Mouse (Mus musculus): Measurements from ENCODE around the gene Prss40. TPM values are rescaled to one million over a fixed set of nuclear protein-coding genes. Genes with fewer than 3 reads are reported as not detected.
A peak's percentile ranks its signal among the peaks of the same experiment; 100 is the strongest.

Prss40 gene
- polyA plus RNA-seq, 2 experiments, result not detected

DNA sequence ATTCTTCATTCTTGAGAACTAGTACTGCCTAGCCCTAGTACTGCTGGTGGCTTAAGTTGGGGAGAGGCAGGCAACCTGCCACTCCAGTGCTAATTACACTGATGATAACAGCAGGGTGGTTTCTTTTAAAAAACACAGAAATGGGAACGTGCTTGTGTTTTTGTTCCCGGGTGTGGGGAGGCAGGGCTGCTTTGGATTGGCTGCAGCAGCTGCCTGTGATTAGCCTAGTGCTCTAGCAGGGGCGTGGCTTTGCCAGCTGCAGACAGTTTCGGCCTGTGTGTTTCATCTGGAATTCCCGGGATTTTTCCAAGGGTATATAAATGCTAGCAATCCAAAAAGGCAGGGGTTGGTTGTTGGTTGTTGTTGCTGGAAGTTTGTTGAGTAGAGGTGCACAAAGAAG, 44.1 kb downstream of the Prss40 start:
- H3K4me1 ChIP-seq (ENCODE audit: control insufficient read depth, insufficient read depth, low read length), result no peaks in the 10 kb centered on the region
- peak; percentile 4 for DNase-seq (ENCODE audit: low spot score)
- no peak overlapping the region for H3K4me2 ChIP-seq (replicated peaks; ENCODE audit: low read depth, low read length, severe bottlenecking)
- 20% methylated on average over 5 of the region's 5 CpGs for WGBS
- 0 out of 2 replicates have a peak, but pooled peaks cover 3% of the 10 kb centered on the region for H3K9me3 ChIP-seq (ENCODE audit: control insufficient read depth, low read length)
- H3K4me3 ChIP-seq (replicated peaks; ENCODE audit: low read length), result no peak overlapping the region
- no peak overlapping the region for H3K27ac ChIP-seq (replicated peaks; ENCODE audit: low read depth, low read length)
- no peaks in the 10 kb centered on the region for H3K36me3 ChIP-seq (ENCODE audit: control insufficient read depth, insufficient read depth, low read length)
- no peak for ATAC-seq (ENCODE audit: low FRiP score, low read depth)
- H3K27me3 ChIP-seq (ENCODE audit: control insufficient read depth, insufficient read depth, low read length), result no peaks in the 10 kb centered on the region
- no peak for TF ChIP-seq POLR2A (IDR thresholded peaks at IDR 0.05; ENCODE audit: borderline replicate concordance, extremely low read depth, insufficient read depth, insufficient read length)
- H3K9ac ChIP-seq (ENCODE audit: low read depth, low read length, severe bottlenecking), result no peak overlapping the region

DNA sequence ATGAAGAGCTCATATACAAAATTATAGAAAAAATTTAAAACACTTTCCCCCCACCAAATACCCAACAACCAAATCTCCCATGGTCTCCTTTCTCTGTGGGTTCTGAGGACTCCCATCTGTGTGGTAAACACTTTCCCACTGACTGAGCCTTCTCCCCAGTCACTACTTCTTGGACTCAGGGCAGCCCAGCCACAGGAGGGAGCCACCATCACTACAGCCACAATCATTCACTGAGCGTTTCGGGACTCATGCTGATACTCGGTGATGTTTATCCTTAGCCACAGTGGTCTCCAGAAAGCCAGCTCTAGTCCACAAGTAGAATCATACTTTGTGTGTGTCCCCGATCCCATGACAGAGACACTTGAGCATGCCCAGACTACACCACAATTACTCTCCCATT, 47.7 kb downstream of the Prss40 start:
- no peak overlapping the region for H3K9ac ChIP-seq (ENCODE audit: low read depth, low read length, severe bottlenecking)
- no peaks in the 10 kb centered on the region for H3K27me3 ChIP-seq (ENCODE audit: control insufficient read depth, insufficient read depth, low read length)
- no peak overlapping the region for H3K4me2 ChIP-seq (replicated peaks; ENCODE audit: low read depth, low read length, severe bottlenecking)
- TF ChIP-seq POLR2A (IDR thresholded peaks at IDR 0.05; ENCODE audit: borderline replicate concordance, extremely low read depth, insufficient read depth, insufficient read length), result no peak
- H3K4me3 ChIP-seq (replicated peaks; ENCODE audit: low read length), result no peak overlapping the region
- no peak overlapping the region for H3K27ac ChIP-seq (replicated peaks; ENCODE audit: low read depth, low read length)
- H3K36me3 ChIP-seq (ENCODE audit: control insufficient read depth, insufficient read depth, low read length), result no peaks in the 10 kb centered on the region
- H3K4me1 ChIP-seq (ENCODE audit: control insufficient read depth, insufficient read depth, low read length), result peaks cover 4% of the 10 kb centered on the region; the same call in 1 of the 2 replicates
- ATAC-seq (ENCODE audit: low FRiP score, low read depth), result no peak
- 75% methylated on average over 4 of the region's 4 CpGs for WGBS
- no peak for DNase-seq (ENCODE audit: low spot score)
- 0 out of 2 replicates have a peak, but pooled peaks cover 3% of the 10 kb centered on the region for H3K9me3 ChIP-seq (ENCODE audit: control insufficient read depth, low read length)

DNA sequence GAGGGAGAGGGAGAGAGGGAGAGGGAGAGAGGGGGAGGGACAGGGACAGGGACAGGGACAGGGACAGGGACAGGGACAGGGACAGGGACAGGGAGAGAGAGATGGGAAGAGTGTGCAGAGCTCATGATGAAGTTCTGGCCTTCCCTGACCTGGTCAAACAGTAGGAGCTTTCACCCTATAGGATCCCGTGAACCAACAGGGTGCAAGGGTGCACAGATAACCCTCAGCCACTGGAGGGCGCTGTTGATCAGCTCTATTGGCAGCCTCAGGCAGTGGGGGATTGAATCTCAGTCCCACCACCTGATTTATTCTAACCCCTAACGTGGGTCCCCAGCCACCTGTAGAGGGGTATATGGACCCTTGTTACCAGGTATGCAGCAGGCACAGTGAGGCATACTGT, 49.7 kb downstream of the Prss40 start:
- Histone ChIP-seq H3K4me2 (replicated peaks; ENCODE audit: low read depth, low read length, severe bottlenecking) (no peak overlapping the region), H3K4me1 (ENCODE audit: control insufficient read depth, insufficient read depth, low read length) (peaks cover 4% of the 10 kb centered on the region; the same call in 1 of the 2 replicates), H3K9ac (ENCODE audit: low read depth, low read length, severe bottlenecking) (no peak overlapping the region), H3K9me3 (ENCODE audit: control insufficient read depth, low read length) (no peaks in the 10 kb centered on the region), H3K4me3 (replicated peaks; ENCODE audit: low read length) (no peak overlapping the region), H3K27ac (replicated peaks; ENCODE audit: low read depth, low read length) (no peak overlapping the region), H3K36me3 (ENCODE audit: control insufficient read depth, insufficient read depth, low read length) (no peaks in the 10 kb centered on the region), H3K27me3 (ENCODE audit: control insufficient read depth, insufficient read depth, low read length) (no peaks in the 10 kb centered on the region)
- DNase-seq (ENCODE audit: low spot score) (peak; percentile 7), ATAC-seq (ENCODE audit: low FRiP score, low read depth) (no peak)
- no peak for TF ChIP-seq POLR2A (IDR thresholded peaks at IDR 0.05; ENCODE audit: borderline replicate concordance, extremely low read depth, insufficient read depth, insufficient read length)
- WGBS, result 5% methylated on average over 3 of the region's 3 CpGs

DNA sequence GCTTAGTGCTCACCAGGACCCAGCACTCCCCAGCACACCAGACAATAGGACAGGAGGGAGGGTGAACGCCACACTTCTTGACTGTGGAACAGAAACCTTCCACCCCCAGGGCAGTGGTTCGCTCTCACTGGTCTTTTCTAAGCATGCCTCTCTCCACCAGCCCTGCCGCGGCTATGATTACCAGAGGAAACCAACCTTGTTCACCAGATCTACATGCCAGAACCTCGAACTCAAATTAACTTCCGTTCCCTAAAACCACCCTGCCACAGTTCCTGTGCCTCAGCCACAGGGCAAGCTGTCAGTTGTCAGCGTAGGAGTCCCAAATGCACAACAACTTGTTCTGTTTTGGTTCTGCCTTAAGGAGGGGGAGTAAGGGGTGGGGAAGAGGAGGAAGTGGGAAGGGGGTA, 50.2 kb downstream of the Prss40 start:
- Histone ChIP-seq H3K27ac (replicated peaks; ENCODE audit: low read depth, low read length) (no peak overlapping the region), H3K4me1 (ENCODE audit: control insufficient read depth, insufficient read depth, low read length) (peaks cover 4% of the 10 kb centered on the region; the same call in 1 of the 2 replicates), H3K36me3 (ENCODE audit: control insufficient read depth, insufficient read depth, low read length) (no peaks in the 10 kb centered on the region), H3K9me3 (ENCODE audit: control insufficient read depth, low read length) (no peaks in the 10 kb centered on the region), H3K4me3 (replicated peaks; ENCODE audit: low read length) (no peak overlapping the region), H3K9ac (ENCODE audit: low read depth, low read length, severe bottlenecking) (no peak overlapping the region), H3K27me3 (ENCODE audit: control insufficient read depth, insufficient read depth, low read length) (no peaks in the 10 kb centered on the region), H3K4me2 (replicated peaks; ENCODE audit: low read depth, low read length, severe bottlenecking) (peak overlapping the region; percentile 29)
- DNase-seq (ENCODE audit: low spot score) (no peak), ATAC-seq (ENCODE audit: low FRiP score, low read depth) (no peak)
- WGBS, result 9% methylated on average over 7 of the region's 7 CpGs
- TF ChIP-seq POLR2A (IDR thresholded peaks at IDR 0.05; ENCODE audit: borderline replicate concordance, extremely low read depth, insufficient read depth, insufficient read length), result no peak

DNA sequence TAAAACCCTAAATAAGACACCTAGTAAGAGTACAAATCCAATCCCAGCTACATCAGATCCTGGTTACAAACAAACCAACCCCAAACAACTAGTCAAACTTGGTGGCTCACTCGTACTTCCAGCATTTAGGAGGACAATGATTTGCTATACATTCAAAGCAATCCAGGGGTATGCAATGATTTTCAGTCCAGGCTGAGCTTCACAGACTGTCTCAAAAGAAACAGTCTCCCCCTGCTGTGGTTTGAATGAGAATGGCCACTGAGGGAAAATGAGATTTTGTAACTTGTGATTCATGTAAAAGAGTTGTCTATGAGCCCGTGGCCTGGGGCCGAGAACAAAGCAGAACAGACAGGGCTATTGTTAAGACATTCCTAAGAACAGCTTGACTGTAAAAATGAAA, 52.8 kb downstream of the Prss40 start:
- WGBS, result 94% methylated on average over 3 of the region's 3 CpGs

More for the DNA sequence above, 52.8 kb downstream of the Prss40 start:
- DNase-seq (ENCODE audit: low spot score) (no peak), ATAC-seq (ENCODE audit: low FRiP score, low read depth) (no peak)
- Histone ChIP-seq H3K4me3 (replicated peaks; ENCODE audit: low read length) (no peak overlapping the region), H3K4me1 (ENCODE audit: control insufficient read depth, insufficient read depth, low read length) (peaks cover 4% of the 10 kb centered on the region; the same call in 1 of the 2 replicates), H3K4me2 (replicated peaks; ENCODE audit: low read depth, low read length, severe bottlenecking) (no peak overlapping the region), H3K9ac (ENCODE audit: low read depth, low read length, severe bottlenecking) (no peak overlapping the region), H3K27ac (replicated peaks; ENCODE audit: low read depth, low read length) (no peak overlapping the region), H3K27me3 (ENCODE audit: control insufficient read depth, insufficient read depth, low read length) (no peaks in the 10 kb centered on the region), H3K9me3 (ENCODE audit: control insufficient read depth, low read length) (no peaks in the 10 kb centered on the region), H3K36me3 (ENCODE audit: control insufficient read depth, insufficient read depth, low read length) (no peaks in the 10 kb centered on the region)
- TF ChIP-seq POLR2A (IDR thresholded peaks at IDR 0.05; ENCODE audit: borderline replicate concordance, extremely low read depth, insufficient read depth, insufficient read length), result no peak

Data from limb, embryonic 14.5 days (tissue).